Mouse (Mus musculus) erythroblast, embryonic 14.5 days (primary cell): Measurements from ENCODE around the gene Gm10447.

ENCODE experiments used
- GATA1 ChIP-seq: IDR thresholded peaks from 2 replicates; pipeline ENCODE4 v1.6.1; 2012; ENCODE audit warnings: low read length, inconsistent platforms, mixed read lengths
- TAL1 ChIP-seq: IDR thresholded peaks from 3 replicates; pipeline ENCODE4 v1.6.1; 2012; ENCODE audit warnings: low read length, inconsistent platforms, mixed read lengths

DNA sequence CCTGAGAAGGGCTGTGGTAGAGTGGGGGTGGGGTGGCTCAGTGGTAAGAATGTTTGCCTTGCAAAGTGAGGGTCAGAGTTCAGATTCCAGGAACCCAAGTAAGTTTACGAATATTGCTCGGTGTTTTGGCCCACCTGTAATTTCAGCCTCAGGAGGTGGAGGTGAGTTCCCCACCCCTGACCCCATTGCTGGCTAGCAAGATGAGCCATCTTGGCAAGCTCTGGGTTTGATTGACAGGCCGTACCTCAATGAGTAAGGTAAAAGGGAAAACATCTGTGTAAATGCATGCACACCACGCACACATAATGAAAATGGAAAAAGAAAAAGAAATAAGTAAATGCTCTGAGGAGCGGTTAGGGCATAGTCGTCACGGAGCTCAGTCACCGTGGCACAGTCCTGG lies 47.5 kb upstream of the Gm10447 start:
- TF ChIP-seq GATA1 = no peak
- no peak for TF ChIP-seq TAL1
